Mouse (Mus musculus): Measurements from ENCODE around the gene Pold1. TPM values are rescaled to one million over a fixed set of nuclear protein-coding genes. Genes with fewer than 3 reads are reported as not detected.

Pold1 gene
- polyA plus RNA-seq, 1 experiment from 2014 or later = 69.5 TPM

DNA sequence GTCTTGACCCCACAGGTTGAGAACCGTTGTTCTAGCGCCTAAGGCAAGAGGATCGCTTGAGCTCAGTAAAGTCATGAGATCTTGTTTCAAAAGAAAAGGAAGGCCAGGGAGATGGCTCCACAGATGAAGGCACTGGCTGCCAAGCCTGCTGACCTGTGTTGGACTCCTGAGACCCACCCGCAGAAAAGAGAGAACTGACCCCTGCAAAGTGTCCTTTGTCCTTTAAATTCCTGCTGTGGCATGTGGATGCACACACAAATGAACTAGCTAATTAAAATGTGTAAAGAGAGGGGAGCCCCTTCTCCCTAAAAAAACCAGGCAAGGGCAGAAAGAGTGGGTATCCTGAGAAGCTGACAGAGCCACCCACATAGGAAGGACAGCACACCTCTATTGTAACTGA is 23.2 kb upstream of the Pold1 start:
- H3K27me3 ChIP-seq (ENCODE audit: control insufficient read depth, insufficient read depth, low read length) = no peaks in the 10 kb centered on the region
- no peak overlapping the region for H3K9ac ChIP-seq (ENCODE audit: low read depth, low read length)
- 42% methylated on average over 4 of the region's 4 CpGs for WGBS
- H3K9me3 ChIP-seq (ENCODE audit: control insufficient read depth, low read length) = no peaks in the 10 kb centered on the region
- no peak overlapping the region for H3K4me2 ChIP-seq (replicated peaks; ENCODE audit: low read depth, low read length)
- ATAC-seq (ENCODE audit: low FRiP score, low TSS enrichment) = no peak
- no peaks in the 10 kb centered on the region for H3K4me1 ChIP-seq (ENCODE audit: control insufficient read depth, insufficient read depth, low read length)
- no peaks in the 10 kb centered on the region for H3K36me3 ChIP-seq (ENCODE audit: control insufficient read depth, insufficient read depth, low read length)
- no peak overlapping the region for H3K27ac ChIP-seq (ENCODE audit: low read depth, low read length)
- H3K4me3 ChIP-seq (ENCODE audit: low read length) = no peak overlapping the region

DNA sequence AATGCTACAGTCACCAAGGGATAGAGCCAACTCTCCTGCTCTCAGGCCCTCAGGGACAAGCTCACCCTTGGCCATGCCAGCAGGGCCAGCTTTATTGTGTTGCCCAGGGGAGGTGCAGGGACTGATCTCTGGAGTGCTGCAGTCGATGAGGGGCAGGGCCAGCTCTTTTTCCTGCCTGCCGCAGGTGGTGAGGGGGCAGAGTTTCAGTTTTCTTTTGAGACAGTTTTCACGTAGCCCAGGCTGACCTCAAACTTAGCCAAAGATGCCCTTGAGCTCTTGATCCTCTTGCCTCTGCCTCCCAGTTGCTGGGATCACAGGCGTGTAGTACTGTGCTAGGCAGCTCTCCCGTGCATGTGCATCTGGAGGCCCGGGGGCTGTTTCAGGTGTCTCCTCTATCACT is 22.3 kb upstream of the Pold1 start:
- no peaks in the 10 kb centered on the region for H3K9me3 ChIP-seq (ENCODE audit: control insufficient read depth, low read length)
- H3K27me3 ChIP-seq (ENCODE audit: control insufficient read depth, insufficient read depth, low read length) = no peaks in the 10 kb centered on the region
- no peaks in the 10 kb centered on the region for H3K4me1 ChIP-seq (ENCODE audit: control insufficient read depth, insufficient read depth, low read length)
- no peak for ATAC-seq (ENCODE audit: low FRiP score, low TSS enrichment)
- H3K9ac ChIP-seq (ENCODE audit: low read depth, low read length) = no peak overlapping the region
- H3K27ac ChIP-seq (ENCODE audit: low read depth, low read length) = no peak overlapping the region
- H3K4me3 ChIP-seq (ENCODE audit: low read length) = no peak overlapping the region
- 78% methylated on average over 6 of the region's 6 CpGs for WGBS
- H3K36me3 ChIP-seq (ENCODE audit: control insufficient read depth, insufficient read depth, low read length) = no peaks in the 10 kb centered on the region
- H3K4me2 ChIP-seq (replicated peaks; ENCODE audit: low read depth, low read length) = no peak overlapping the region

DNA sequence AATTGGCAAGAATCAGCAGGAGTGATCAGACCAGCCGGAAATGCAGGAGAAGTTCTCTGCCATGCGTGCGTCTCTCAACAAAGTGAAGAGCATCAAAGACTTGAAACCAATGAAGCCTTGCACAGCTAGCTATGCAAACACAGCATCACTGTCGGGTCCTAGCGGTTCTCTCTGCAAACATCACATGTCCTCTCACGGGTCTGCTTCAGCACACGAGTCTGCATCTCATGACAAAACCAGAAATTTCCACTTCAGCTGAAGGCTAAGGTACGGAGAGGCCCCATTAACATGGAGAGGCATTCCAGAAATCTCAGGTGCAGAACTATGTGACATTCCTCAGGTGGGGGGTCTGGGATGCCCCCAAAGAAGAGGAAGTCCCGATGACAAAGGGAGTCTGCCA is 20.2 kb upstream of the Pold1 start:
- WGBS = 76% methylated on average over 9 of the region's 9 CpGs

DNA sequence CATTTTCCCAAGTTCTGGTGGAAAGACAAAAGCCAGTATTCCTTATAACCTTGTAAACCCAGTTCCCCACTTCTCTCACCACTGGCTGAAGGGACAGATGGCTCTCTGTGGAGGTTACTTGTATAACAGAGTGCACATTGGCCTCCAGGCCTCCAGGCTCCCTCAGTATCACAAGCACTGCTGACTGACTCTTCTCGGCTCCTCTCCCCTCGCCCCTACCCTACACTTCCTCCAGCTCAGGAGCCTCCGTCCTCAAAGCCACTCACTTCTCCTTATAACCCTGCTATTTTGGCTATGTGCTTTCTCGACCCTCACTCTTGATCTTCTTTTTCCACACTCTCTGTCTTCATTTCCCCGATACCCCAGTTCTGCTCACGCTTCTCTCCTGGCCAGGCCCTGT is 16.8 kb upstream of the Pold1 start:
- H3K27ac ChIP-seq (ENCODE audit: low read depth, low read length) = no peak overlapping the region
- H3K36me3 ChIP-seq (ENCODE audit: control insufficient read depth, insufficient read depth, low read length) = no peaks in the 10 kb centered on the region
- no peak overlapping the region for H3K4me2 ChIP-seq (replicated peaks; ENCODE audit: low read depth, low read length)
- H3K27me3 ChIP-seq (ENCODE audit: control insufficient read depth, insufficient read depth, low read length) = no peaks in the 10 kb centered on the region
- H3K4me1 ChIP-seq (ENCODE audit: control insufficient read depth, insufficient read depth, low read length) = no peaks in the 10 kb centered on the region
- no peak overlapping the region for H3K4me3 ChIP-seq (ENCODE audit: low read length)
- no peaks in the 10 kb centered on the region for H3K9me3 ChIP-seq (ENCODE audit: control insufficient read depth, low read length)
- WGBS = 68% methylated on average over 6 of the region's 6 CpGs
- no peak for ATAC-seq (ENCODE audit: low FRiP score, low TSS enrichment)
- no peak overlapping the region for H3K9ac ChIP-seq (ENCODE audit: low read depth, low read length)

More for the DNA sequence above, 20.2 kb upstream of the Pold1 start:
- Histone ChIP-seq H3K4me3 (ENCODE audit: low read length) (no peak overlapping the region), H3K27ac (ENCODE audit: low read depth, low read length) (no peak overlapping the region), H3K9me3 (ENCODE audit: control insufficient read depth, low read length) (no peaks in the 10 kb centered on the region), H3K9ac (ENCODE audit: low read depth, low read length) (no peak overlapping the region), H3K4me2 (replicated peaks; ENCODE audit: low read depth, low read length) (no peak overlapping the region), H3K4me1 (ENCODE audit: control insufficient read depth, insufficient read depth, low read length) (no peaks in the 10 kb centered on the region), H3K36me3 (ENCODE audit: control insufficient read depth, insufficient read depth, low read length) (no peaks in the 10 kb centered on the region), H3K27me3 (ENCODE audit: control insufficient read depth, insufficient read depth, low read length) (no peaks in the 10 kb centered on the region)
- ATAC-seq (ENCODE audit: low FRiP score, low TSS enrichment) = no peak

DNA sequence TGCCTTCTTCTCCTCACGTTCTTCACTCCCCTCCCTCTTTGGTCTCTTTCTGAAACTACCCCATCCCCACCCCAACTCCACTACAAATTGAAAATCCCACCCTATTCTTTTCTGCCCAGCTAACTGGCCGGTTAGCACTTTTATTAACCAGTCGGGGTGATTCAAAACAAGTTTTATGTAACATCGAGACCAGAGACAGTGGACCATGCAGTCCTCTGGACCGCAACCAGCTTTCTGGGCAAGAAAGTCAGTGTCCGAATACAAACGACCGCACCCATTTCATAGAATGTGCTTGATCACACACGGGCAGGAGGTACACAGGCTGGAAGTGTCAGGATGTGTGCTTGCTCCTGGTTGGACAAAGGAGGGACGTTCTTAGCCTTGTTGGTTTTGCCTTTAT is 15.8 kb upstream of the Pold1 start:
- H3K27me3 ChIP-seq (ENCODE audit: control insufficient read depth, insufficient read depth, low read length) = no peaks in the 10 kb centered on the region
- ATAC-seq (ENCODE audit: low FRiP score, low TSS enrichment) = no peak
- WGBS = 80% methylated on average over 10 of the region's 10 CpGs
- no peaks in the 10 kb centered on the region for H3K9me3 ChIP-seq (ENCODE audit: control insufficient read depth, low read length)
- no peak overlapping the region for H3K9ac ChIP-seq (ENCODE audit: low read depth, low read length)
- H3K4me1 ChIP-seq (ENCODE audit: control insufficient read depth, insufficient read depth, low read length) = no peaks in the 10 kb centered on the region
- H3K4me3 ChIP-seq (ENCODE audit: low read length) = no peak overlapping the region
- H3K4me2 ChIP-seq (replicated peaks; ENCODE audit: low read depth, low read length) = no peak overlapping the region
- H3K36me3 ChIP-seq (ENCODE audit: control insufficient read depth, insufficient read depth, low read length) = no peaks in the 10 kb centered on the region
- no peak overlapping the region for H3K27ac ChIP-seq (ENCODE audit: low read depth, low read length)

DNA sequence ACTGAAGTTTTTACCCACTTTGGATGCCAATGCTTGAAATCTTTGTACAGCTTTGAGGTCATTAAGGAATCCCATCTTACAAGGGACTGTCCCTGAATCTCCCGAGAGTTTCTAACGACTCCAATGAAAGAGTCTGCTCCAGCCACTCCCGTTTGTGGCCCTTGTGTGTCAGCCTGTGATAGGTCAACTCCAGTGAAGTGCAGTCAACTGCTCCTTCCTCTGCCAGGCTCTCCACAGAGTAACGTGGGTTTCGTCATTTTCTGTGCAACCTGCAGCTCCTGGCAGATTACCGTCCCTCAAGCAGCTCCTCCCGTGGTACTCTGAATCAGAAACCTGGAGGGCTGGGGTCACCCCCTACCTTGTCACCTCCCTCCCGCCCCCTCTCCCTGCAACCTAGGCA is 14.6 kb upstream of the Pold1 start:
- Histone ChIP-seq H3K27ac (ENCODE audit: low read depth, low read length) (no peak overlapping the region), H3K9ac (ENCODE audit: low read depth, low read length) (no peak overlapping the region), H3K36me3 (ENCODE audit: control insufficient read depth, insufficient read depth, low read length) (no peaks in the 10 kb centered on the region), H3K4me2 (replicated peaks; ENCODE audit: low read depth, low read length) (no peak overlapping the region), H3K4me3 (ENCODE audit: low read length) (no peak overlapping the region), H3K4me1 (ENCODE audit: control insufficient read depth, insufficient read depth, low read length) (no peaks in the 10 kb centered on the region), H3K27me3 (ENCODE audit: control insufficient read depth, insufficient read depth, low read length) (no peaks in the 10 kb centered on the region), H3K9me3 (ENCODE audit: control insufficient read depth, low read length) (no peaks in the 10 kb centered on the region)
- ATAC-seq (ENCODE audit: low FRiP score, low TSS enrichment) = no peak
- WGBS = 40% methylated on average over 8 of the region's 8 CpGs

DNA sequence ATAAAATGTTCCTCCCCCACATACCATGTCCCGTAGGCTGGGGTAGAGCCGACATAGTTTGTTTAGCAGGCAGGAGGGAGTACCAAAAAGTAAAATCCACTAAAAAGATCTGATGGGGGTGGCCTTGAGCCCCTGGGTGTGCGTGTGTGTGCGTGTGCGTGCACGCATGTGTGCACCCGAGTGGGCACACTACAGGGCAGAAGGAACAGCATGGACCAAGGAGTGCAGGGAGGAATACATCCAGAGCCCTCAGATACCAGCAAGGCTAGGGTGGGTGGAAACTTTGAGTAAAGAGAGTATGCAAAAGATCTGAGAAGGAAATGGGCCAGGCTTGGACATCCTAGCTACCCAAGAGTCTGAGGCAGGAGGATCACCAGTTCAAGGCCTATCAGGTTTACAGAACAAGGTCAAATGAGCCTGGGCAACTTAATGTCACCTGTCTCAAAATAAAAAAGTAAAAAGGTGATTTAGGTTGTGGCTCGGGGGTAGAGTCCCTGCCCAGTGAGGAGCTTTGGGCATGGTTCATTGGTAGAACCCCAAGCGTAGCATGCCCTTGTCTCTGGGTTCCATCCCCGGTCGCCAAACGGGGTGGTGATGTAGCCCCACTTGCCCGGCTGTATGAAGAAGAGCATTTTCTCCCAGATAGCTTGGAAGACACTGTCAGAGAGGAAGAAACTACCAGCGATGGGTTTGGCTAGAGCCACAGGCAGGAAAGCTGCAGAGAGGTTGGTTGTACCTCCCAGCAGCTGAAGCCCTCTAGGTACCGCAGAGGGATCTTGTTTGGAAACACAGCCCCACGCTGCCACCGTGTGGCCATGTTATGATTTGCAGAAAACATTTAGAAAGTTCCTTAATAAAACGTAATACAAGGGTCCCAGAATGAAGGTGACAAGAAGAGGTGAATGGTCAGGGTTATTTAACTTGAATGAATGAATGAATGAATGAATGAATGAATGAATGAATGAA is 12.1 kb upstream of the Pold1 start:
- Histone ChIP-seq H3K27ac (ENCODE audit: low read depth, low read length) (no peak overlapping the region), H3K27me3 (ENCODE audit: control insufficient read depth, insufficient read depth, low read length) (no peaks in the 10 kb centered on the region), H3K4me1 (ENCODE audit: control insufficient read depth, insufficient read depth, low read length) (no peaks in the 10 kb centered on the region), H3K9ac (ENCODE audit: low read depth, low read length) (no peak overlapping the region), H3K4me3 (ENCODE audit: low read length) (no peak overlapping the region), H3K9me3 (ENCODE audit: control insufficient read depth, low read length) (no peaks in the 10 kb centered on the region), H3K36me3 (ENCODE audit: control insufficient read depth, insufficient read depth, low read length) (no peaks in the 10 kb centered on the region), H3K4me2 (replicated peaks; ENCODE audit: low read depth, low read length) (no peak overlapping the region)
- 48% methylated on average over 18 of the region's 18 CpGs for WGBS
- ATAC-seq (ENCODE audit: low FRiP score, low TSS enrichment) = peak; percentile 72

DNA sequence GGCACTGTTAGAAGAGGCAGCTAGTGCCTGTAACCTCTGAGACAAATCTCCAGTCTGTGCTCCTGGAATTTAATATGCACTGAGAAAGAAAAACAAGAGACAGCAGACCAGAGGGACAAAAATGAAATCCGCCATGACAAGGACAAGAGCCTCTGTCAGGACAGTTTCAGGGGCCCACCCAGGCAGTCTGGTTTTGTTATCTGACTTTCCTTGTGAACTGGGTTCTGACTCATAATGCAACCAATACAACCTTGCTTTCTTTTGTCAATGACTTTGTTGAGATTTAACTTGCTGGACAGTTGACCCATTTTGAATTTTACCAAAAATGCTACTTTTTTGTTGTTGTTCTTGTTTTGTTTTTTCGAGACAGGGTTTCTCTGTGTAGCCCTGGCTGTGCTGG is 9.0 kb upstream of the Pold1 start:
- WGBS = 58% methylated on average over 2 of the region's 2 CpGs
- no peaks in the 10 kb centered on the region for H3K9me3 ChIP-seq (ENCODE audit: control insufficient read depth, low read length)
- no peak overlapping the region for H3K9ac ChIP-seq (ENCODE audit: low read depth, low read length)
- H3K27me3 ChIP-seq (ENCODE audit: control insufficient read depth, insufficient read depth, low read length) = no peaks in the 10 kb centered on the region
- no peaks in the 10 kb centered on the region for H3K36me3 ChIP-seq (ENCODE audit: control insufficient read depth, insufficient read depth, low read length)
- no peak overlapping the region for H3K27ac ChIP-seq (ENCODE audit: low read depth, low read length)
- H3K4me2 ChIP-seq (replicated peaks; ENCODE audit: low read depth, low read length) = no peak overlapping the region
- no peaks in the 10 kb centered on the region for H3K4me1 ChIP-seq (ENCODE audit: control insufficient read depth, insufficient read depth, low read length)
- no peak for ATAC-seq (ENCODE audit: low FRiP score, low TSS enrichment)
- no peak overlapping the region for H3K4me3 ChIP-seq (ENCODE audit: low read length)

DNA sequence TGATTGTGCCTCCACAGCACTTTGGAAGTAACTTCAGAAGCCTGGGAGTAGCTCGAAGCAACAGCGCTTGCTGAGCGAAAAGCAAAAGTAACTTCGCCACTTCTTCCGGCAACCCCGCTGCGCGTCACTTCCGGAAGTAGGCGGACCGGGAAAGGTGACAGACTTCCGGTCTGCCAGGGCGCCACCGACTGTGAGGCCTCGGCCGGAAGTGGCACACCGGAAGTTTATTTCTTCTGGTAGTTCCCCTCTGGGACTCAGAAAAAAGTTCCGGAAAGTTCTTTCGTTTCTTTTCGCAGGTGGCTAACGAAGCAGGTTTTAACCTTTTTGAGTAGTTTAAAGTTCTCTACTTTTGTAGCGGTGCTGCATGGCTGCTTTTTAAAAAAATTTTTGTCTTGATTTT is 5.2 kb upstream of the Pold1 start, which contains the start of gene Nr1h2:
TSS of gene Nr1h2 (minus strand) at position 126 of the 400 bp plus-strand sequence.
- Histone ChIP-seq H3K4me2 (replicated peaks; ENCODE audit: low read depth, low read length) (peak within 1 kb of the TSS; percentile 63), H3K9ac (ENCODE audit: low read depth, low read length) (peak within 1 kb of the TSS; percentile 64; the same call in 1 of the 2 replicates)
- peak; percentile 71 for ATAC-seq (ENCODE audit: low FRiP score, low TSS enrichment)

More for the DNA sequence above, 5.2 kb upstream of the Pold1 start, which contains the start of gene Nr1h2:
- under 1% methylated on average over 22 of the region's 22 CpGs for WGBS
- Histone ChIP-seq H3K27me3 (ENCODE audit: control insufficient read depth, insufficient read depth, low read length) (no peaks in the 10 kb centered on the region), H3K4me3 (ENCODE audit: low read length) (peak within 1 kb of the TSS; percentile 63), H3K9me3 (ENCODE audit: control insufficient read depth, low read length) (no peaks in the 10 kb centered on the region), H3K36me3 (ENCODE audit: control insufficient read depth, insufficient read depth, low read length) (peaks cover 27% of the 10 kb centered on the region), H3K27ac (ENCODE audit: low read depth, low read length) (peak within 1 kb of the TSS; percentile 96), H3K4me1 (ENCODE audit: control insufficient read depth, insufficient read depth, low read length) (no peaks in the 10 kb centered on the region)

Measured in kidney, embryonic 14.5 days (tissue).